Mouse (Mus musculus) frontal cortex, adult (tissue): ENCODE data around the gene Zic5.

Source experiments
- ATAC-seq: cut with Nextera tagmentation; 2 replicates; pipeline ENCODE4 v1.9.2; 2017; ENCODE audit warnings: mild to moderate bottlenecking, moderate library complexity, mixed read lengths; ENCODE audit not compliant: low TSS enrichment

Zic5 gene

DNA sequence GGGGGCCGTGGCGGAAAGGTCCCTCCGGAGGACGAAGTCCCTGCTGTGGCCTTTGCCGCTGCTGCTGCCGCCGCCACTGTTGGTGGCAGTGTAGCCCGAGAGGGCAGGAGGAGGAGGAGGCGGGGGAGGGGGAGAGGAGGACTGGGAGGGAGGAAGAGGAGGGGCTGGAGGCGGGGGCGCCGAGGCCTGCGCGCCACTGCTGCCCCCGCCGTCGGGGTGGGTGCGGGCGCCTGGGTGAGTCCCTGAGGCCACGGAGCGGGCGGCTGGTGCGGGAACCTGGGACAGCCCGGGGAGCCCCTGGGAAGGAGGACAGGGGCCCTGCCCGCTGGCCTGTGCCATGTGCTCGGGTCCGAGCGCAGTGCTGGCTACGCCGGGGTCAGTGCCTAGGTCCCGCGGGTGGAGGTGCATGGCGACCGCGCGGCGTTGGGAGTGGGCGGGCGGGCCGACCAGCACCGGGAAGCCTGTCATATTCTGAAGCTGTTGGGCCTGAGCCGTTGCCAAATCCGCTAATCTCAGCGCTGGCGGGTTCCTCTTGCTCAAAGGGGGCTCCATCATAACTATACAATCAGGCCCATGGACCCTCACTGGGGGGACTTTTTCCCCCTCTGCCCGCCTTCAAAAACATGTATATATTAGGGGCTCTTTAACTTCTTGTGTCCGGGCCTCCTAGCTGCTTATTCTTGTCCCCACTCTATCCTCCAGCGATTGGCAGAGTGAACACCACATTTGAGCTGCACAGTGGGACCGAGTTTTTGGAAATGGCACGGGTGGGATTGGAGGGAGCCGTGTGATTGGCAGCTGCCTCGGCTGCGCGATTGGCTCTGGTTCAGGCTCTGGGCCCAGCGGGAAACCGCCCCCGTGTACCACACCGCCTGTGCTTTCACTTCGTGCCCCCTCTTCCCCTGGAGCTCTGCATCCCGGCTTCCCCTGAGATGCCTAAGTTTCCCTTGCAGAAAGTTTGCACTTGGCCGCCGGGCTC is at the start of gene Zic5:
Gene Zic5 (minus strand): TSS at position 915 of the 979 bp plus-strand sequence.
- 0 out of 2 replicates have a peak, but pooled peaks have one; percentile 10 for ATAC-seq

DNA sequence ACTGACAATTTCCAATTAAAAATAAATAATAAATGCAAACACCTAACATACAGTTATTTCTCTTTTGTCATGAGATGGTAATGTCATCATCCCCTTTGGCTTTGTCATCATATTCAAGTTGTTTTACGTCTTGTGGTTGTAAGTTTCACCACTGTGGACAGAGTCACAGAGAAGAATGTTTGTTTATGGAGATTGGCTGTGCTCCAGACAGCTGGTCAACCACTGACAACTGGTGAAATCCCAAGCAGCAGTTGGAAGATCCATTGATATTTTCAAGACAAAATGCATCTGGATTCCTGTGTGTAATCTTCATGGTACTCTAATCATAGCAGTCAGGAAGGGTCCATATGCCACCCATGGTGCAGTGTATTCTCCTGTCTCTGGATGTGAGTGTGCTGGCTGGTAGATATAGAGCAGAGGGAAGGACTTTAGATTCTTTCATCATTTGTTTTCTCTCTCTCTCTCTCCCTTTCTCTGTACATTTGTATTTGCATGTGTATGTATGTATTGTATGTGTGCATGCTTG is 48.1 kb upstream of the Zic5 start:
- no peak for ATAC-seq

DNA sequence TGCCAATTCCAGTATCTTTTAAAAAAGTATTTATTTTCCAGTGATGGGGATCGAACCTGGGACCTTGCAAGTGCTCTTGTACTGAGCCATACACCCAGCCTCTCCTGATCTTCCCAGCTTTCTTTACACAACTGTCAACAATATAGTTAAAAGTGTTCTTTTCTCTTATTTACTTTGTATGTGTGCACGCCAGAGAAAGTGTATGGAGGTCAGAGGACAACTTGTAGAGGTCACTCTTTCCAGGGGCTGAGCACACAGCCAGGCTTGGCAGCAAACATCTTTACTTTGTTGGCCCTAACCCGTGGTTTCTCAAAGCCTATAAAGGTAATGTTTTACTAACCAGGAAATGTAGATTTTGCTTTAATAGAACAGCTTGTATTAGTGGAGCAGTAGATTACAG is 46.0 kb upstream of the Zic5 start:
- ATAC-seq = no peak

DNA sequence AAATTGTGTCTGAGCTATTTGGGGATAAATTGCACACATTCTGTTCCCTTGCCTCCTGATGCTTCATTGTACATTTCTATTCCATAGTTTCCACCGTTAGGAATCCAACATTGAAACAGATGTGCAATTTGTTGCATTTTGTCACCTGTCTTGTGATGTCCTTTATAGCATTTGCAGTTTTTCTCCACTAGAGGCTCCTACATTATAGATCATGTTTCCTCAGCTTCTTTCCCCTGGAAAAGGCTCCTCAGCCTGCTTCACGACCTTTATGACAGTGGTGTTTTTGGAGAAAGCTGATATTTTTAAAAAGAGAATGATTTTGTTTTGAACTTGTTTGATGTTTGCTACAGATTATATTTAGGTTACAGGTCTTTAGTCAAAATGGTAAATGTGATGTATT is 43.6 kb upstream of the Zic5 start:
- ATAC-seq = peak; percentile 78

DNA sequence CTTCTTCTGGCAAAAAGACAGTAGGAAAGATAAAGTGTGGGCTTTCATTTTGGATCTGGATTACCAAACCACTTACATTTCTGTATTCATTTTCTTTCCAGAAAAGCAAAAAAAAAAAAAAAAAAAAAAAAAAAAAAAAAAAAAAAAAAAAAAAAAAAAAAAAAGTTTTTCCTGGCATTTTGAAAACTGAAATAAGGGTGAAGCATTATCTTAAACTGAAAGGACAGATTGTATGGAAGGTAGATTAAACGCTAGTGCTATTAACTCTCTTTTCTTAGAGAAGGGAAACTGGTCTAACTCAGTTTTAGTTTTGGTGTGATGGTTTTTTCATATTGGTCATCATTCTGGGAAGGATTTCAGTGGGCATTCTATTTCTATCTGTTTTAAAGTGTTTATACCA is 26.5 kb upstream of the Zic5 start:
- no peak for ATAC-seq

DNA sequence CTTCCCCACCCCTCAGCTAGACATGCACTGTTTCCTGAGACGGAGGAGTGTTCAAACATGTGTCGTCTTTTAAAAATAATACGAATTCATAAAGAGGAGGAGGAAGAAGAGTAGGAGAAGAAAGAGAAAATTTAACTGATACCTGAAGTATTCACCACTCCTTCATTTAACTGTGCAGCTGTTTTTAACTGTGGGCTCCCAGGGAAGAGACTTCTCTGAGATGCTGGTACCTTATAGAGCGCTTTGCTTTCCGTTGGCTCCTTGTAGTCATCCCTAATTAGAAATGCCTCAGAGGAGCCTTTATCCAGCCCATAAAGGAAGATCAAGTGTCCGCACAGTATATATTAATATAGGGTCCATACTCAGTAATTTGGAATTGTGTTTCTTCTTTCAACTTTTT is 26.0 kb upstream of the Zic5 start:
- ATAC-seq = no peak

DNA sequence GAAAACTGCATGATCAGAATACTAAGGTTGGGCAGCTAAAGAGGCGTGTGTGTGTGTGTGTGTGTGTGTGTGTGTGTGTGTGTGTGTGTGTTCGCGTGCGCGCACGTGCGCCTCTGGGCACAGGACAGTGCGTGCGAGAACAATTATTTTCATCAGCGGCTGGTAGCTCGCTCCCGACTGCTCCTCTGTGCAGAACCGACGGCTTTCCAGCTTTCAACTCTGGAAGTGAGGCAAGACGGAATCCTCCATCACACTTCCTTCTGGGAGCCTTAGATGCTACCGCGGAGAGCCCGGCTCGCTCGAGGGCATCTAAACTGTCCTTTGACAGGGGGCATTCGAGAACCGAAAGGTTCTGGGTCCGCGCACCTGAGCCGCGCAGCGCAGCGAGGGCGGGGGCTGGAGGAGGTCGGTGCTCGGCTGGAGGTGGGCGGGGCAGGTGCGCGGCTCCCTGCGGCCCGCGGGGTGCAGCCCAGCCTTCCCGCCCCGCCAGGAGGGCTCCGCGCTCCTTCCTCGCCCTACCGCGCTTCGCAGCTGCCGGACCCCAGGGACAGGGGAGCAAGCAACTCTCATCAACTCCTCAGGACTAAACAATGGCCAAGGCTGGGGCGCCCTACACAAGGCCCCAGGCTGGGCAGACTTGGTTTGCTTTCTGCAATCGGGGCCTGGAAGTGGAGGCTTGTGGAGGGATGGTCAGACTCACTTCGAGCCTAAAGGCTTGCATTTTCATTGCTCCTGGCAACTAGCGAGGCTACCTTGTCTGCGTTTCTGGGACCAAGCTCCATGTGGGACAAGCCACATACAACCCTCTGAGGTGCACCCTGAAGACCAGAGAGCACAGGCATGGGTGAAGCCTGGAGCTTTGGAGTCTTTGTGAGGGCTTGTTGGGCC is 25.2 kb upstream of the Zic5 start, which contains the start of gene Gm10837:
Gene Gm10837 (plus strand): TSS at position 146 of the 888 bp plus-strand sequence.
- ATAC-seq = no peak

DNA sequence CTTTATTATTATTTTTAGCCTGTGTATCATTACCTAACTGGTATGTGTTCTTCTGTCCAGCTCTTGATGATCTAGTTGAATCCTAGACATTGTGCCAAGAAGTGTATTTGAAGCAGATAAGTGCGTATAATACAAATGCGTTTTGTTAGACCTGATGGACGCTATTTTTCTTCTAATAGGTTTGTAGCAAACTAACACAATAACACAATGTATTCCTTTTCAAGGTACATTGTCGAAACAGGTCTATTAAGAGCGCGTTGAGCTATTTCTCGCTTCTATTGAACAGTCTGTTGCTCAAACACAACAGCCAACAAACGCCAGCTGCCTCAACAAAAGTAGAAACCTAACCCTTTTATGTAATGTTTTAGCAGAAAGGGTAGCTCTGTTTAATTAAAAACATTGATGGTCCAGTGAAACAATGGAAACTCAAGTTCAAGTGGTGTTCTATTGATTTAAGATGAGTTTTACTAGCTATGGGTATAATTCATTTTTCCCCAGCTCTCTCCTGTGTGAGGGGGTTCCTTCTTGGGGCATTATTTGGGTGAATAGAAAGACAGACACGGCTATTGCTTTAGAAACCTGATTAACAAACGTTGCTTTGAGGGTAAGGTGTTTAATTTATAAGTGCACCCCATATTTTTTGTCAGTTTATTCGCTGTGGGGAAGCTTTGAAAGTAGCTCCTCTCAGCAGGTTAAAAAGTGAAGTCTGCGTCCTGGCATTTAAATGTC is 24.4 kb upstream of the Zic5 start:
- ATAC-seq = no peak

DNA sequence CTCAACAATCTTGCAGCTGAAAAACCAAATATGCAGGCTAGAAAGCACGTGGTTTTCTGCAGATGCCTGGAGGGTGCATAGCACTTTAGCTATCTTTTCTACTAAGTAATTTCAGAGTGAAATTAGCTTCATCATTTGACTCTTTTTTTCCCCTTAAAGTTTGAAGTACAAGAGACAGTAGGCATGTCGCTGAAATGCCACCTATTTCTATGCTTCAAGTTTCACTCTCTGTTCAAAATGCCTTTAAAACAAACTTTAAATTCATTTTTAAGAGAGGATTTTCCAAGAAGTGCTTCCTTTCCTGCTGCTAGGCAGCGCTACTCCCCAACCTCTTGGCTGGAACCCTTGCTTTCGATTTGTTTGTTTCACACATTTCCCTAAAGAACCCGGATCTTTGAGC is 23.6 kb upstream of the Zic5 start:
- no peak for ATAC-seq

DNA sequence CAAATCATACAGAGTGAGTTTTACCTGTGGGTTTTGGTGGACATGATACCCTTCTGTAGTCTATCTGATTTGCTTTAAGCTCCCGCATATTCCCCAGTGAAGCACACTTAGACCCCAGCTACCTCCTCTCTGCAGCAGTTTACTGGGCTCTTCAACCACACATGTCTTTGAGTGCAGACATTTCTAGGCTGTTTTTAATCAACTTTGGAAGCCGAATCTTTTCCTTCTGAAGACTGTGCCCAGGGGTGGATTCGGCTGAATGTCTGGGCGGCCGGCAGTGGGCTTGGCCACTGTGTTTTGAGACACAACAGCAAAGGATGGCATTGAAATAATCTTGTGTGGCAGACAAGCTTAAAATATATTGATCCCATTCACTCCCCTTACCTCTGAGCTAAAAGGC is 21.9 kb upstream of the Zic5 start:
- no peak for ATAC-seq

DNA sequence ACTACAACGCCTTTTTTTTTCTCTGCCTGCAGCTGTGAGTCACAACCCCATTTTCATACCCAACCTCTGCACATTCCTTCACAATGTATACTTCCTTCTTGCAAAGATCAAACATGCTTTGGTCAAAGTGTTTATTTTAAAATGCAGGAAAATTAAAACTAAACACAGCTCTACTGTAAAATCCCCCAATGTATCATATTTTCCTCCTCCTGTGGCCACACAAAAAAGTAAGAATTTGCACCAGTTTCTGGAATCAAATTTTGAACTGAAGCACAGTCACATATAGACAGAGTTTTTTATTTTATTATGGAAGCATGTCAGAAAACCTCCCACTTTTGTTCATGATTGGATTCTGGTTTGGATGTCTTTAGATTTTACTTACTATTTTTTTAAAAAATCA is 21.1 kb upstream of the Zic5 start:
- ATAC-seq = no peak

DNA sequence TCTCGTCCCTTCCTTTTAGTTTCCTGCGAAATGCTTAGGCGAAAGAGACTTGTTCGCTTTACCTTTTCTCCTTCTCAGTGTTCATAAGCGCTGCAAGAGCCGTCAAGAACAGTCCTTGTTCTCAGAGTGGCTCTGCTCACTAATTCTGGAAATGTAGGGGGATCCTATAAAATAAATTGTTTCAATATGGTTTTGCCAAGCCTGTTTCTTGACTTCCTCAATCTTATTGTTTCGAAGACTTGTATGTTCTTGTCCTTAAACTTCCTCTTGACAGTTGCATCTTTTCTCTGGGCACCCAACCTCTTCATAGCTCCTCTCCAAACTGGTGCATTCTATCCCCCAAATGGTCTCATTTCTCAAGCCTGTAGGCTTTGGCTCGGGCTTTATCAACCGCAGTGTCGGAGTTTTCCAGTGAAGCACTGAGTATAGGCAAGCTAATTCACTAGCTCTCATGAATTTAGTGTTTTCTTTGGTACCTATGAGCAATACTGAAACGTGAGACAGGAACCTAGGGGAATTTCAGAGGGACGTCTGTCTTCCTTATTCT is 20.2 kb upstream of the Zic5 start:
- ATAC-seq = no peak

DNA sequence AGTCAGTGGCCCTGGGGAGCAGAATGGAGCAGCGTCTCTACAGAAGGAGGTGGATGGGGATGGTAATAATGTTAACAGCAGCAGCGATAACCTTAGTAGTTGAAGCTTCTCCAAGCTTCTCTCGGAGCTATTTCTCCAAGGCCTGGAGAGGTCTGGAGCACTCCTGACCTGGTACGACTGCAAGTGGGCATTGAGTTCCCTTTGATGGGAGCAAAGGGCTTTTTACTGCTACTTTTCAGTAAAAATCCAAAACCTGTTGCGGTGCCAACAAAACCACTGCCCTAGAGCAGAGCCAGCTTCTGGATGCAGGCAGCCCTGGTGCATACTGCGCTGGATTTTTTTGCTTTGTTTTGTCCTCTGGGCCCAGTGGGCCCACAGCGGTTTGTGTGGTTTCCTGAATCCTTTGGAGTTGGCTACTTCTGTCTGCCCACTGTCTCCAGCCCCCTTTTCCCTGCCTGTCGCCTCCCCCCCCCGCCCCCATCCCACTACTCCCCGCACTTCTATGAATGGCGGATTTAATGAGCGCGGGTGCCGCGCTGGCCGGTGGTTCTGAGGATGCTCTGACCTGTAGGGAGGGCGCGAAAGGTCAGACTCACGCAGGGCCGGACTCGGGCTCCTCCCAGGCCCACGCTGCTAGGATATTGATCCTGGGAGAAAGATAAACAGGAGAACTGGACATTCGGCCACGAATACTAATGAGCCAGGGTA is 19.5 kb upstream of the Zic5 start:
- no peak for ATAC-seq

DNA sequence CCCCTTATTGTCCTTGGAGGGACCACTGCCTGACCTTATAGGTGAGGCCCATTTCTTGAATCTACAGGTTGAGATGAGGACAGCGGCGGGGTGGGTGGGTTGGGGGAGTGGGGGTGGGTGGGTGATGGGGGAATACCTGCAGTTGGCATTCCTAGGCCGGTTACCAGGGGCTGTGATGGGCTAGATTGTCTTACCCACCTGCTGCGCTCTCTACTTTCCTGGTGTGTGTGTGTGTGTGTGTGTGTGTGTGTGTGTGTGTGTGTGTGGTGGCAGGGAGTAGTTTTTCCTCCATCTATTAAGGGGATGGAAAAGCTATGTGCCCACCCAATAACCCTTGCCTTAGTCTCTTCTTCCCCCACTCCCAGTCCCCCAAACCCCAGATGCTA is 19.0 kb upstream of the Zic5 start:
- ATAC-seq = no peak

DNA sequence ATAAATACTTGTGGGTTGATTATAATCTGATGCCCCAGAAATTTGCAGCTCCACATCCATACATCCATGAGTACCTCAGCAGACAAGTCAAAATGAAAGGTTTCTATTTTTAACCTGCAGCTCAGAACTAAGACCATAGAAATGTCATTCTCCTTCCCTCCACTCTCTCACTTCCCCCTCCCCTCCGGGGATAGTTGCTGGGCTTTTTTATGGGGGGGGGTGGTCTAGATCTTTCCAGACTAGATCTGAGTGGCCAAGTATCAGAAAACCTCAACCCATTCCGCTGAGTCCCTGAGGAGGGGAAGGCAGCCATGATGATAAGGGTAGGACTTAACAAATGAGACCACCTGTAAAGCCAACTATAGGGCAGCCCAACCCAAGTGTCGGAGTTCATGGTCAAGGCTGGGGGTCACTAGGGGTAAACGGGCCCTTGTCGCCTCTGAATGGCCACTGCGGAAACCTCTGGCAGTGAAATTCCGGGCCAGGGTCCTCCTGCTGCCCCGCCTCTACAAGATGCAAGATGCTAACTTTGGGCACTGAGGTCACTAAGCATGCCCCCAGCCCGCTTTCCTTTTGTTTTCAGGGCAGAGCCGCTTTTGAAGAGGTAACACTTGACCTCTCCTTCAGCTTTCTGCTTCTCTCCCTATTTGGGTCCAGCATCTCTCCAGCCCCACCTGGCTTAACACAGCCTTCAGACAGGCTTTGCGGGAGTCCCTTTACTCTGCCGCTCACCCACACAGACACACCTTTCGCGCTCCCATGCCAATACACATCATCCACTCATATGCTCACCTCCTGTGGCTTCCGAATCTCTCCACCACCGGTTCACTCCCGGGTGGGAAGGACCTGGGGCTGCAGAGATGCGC is 18.3 kb upstream of the Zic5 start:
- no peak for ATAC-seq

DNA sequence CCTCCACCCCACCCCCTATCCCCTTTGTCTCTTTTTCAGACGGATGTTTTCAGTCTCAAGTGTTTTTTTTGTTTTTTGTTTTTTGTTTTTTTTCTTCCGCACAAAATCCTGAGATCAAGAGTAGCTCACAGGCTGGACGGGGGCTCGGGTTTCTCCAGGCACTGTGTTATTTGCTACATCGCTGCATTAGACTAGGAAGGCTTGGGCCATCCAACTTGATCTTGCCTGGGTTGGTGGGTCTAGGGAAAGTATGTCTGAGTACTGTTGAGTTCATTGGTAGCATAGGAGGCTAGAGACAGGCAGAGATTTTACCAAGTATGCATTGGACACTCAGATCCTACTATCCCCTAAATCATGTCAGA is 17.5 kb upstream of the Zic5 start:
- no peak for ATAC-seq

DNA sequence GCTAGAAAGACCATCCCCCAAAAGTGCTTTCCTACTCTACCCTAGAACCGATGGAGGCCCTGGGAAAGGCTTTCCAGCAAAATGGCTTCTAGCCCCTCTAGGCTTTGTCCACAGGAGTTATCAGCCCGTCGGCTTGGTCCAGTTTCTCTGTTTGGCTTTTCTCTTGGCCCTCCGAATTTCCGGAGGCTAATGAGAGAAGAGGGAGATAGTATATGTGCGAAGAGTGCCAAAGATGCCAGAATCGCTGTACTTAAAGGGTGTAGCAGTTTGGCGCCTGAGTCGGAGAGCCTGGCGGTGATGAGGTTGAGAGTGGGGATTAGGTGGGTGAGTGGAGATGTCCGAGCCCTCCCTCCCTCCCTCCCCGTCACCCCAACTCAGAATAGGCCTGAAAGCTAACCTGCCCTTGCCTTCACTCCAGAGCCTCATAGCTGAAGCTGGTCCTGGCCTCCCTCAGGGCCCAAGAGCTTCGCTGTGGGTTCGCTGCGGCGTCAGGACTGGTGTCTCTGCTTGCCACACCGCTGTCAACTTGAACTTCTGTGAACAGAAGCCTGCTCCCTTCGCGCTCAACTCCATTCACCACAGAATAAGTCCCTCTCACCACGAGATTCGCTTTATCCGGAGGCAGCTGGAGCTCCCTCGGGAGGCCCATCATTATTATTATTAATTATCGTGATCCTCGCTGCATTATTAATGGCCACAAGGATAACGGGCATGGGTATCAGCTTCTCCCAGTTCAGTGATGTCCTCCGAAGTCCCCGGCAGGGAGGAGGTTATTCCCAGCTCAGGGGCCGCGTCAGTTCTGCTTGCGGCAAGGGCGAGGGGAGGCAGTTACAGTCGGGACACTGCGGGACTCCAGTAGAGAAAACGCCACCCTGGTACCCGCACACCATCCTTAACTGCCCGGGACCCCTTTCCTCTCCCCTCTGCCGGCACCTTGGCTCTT is 16.9 kb upstream of the Zic5 start:
- no peak for ATAC-seq

DNA sequence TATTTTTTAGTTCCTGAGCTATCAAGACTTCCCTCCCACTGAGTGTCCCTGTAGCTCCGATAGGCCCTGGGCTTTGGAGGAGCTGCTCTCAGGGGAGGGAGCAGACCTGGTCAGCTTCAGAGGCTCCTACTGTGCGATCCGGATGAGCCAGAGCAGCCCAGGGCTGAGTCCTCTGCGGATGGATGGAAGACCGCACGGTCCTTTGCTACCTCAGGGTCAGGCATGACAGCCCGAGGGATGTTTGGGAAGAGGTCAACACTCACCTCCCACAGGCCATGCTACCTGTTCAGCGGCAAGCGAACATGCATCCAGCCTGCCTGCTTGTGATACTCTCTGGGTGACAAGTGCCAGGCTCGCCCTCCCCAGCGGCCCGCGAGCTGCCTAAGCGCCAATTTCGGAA is 15.7 kb upstream of the Zic5 start:
- no peak for ATAC-seq

DNA sequence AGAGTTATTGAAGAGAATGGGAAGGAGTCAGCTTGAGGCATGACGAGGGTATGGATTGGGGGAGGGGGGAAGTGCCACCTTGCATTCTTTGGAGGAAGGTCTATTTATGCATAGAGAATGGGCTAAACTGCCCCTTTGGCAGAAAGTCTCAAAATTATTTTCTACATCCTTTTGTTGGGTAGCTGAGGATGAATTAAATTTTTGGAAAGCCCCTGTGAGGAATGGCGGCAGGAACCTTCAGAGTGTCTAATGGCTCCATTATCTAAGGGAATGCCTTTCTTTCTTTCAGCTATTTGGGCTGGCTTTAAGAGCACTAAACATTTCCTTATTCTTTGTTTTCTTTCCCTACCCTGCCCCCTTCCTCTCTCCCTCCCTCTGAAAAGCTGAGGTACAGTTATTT is 14.9 kb upstream of the Zic5 start:
- no peak for ATAC-seq
